Mouse (Mus musculus) cerebellum, adult 2 months (tissue): ENCODE results near the gene Slc10a4.

Experiments used
- CTCF ChIP-seq: fragments of 200-500 bp; IDR thresholded peaks from 2 replicates; pipeline ENCODE4 v1.5.1; 2011; ENCODE audit warnings: low read depth, mild to moderate bottlenecking, control low read depth, low read length, moderate library complexity, borderline replicate concordance; ENCODE audit not compliant: insufficient read depth
- POLR2A ChIP-seq: fragments of 200-500 bp; IDR thresholded peaks from 2 replicates; pipeline ENCODE4 v1.6.1; 2011; ENCODE audit warnings: low read length, control low read depth, borderline replicate concordance; ENCODE audit not compliant: insufficient read depth

DNA sequence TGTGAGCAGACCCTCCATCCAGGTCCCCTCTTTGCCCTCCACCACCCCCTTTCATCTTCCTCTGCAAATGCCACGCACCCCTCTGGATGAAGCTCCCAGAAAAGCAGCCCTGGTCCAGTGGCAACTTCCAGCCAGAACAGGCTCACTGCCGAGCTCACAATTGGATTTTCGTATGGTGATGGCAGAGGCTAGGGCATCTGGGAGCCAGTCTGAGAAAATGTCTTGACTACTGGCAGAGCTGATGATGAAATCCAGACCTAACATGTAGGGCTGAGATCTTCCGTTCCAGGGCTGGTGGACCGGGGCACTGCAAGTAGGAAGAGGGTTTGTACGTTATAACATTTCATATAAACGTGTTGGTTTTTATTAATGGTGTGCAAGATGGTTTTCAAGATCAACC lies 18.9 kb upstream of the Slc10a4 start:
- TF ChIP-seq POLR2A (no peak), CTCF (no peak)
